Mouse (Mus musculus) spleen, postnatal 4 days (tissue): ENCODE results near the gene Gramd1b.

Source experiments
- DNase-seq, 2 experiments: peaks; one replicate each; pipeline ENCODE4 v3.0.0; 2022; ENCODE audit warnings: low spot score in 2 of 2

The Gramd1b gene

GRCm38 (mm10) chr9:40370151-40370550 lies 161.0 kb downstream of the Gramd1b start:
- no peak for DNase-seq

GRCm38 (mm10) chr9:40366795-40367194 lies 164.4 kb downstream of the Gramd1b start:
- no peak for DNase-seq

- DNase-seq: no peak
Observed at GRCm38 (mm10) chr9:40364312-40364711, 166.9 kb downstream of the Gramd1b start.

GRCm38 (mm10) chr9:40361970-40362369 lies 169.2 kb downstream of the Gramd1b start:
- no peak for DNase-seq

GRCm38 (mm10) chr9:40358408-40358896 lies 172.7 kb downstream of the Gramd1b start:
- DNase-seq: no peak

GRCm38 (mm10) chr9:40356768-40357446 lies 174.3 kb downstream of the Gramd1b start:
- DNase-seq: no peak

- DNase-seq: no peak
Observed at GRCm38 (mm10) chr9:40356368-40356767, 174.8 kb downstream of the Gramd1b start.

- no peak for DNase-seq
Observed at GRCm38 (mm10) chr9:40355406-40355805, 175.8 kb downstream of the Gramd1b start.

- no peak for DNase-seq
Observed at GRCm38 (mm10) chr9:40353596-40353995, 177.6 kb downstream of the Gramd1b start.

GRCm38 (mm10) chr9:40350640-40351039 lies 180.5 kb downstream of the Gramd1b start:
- no peak for DNase-seq

- DNase-seq: no peak
Observed at GRCm38 (mm10) chr9:40350052-40350451, 181.1 kb downstream of the Gramd1b start.

GRCm38 (mm10) chr9:40349554-40349953 lies 181.6 kb downstream of the Gramd1b start:
- no peak for DNase-seq

- DNase-seq: no peak
Observed at GRCm38 (mm10) chr9:40348714-40349233, 182.4 kb downstream of the Gramd1b start.

- DNase-seq: no peak
Observed at GRCm38 (mm10) chr9:40346232-40346984, 184.8 kb downstream of the Gramd1b start.

GRCm38 (mm10) chr9:40345493-40346231 lies 185.5 kb downstream of the Gramd1b start:
- no peak for DNase-seq

- no peak for DNase-seq
Observed at GRCm38 (mm10) chr9:40344801-40345492, 186.2 kb downstream of the Gramd1b start.

GRCm38 (mm10) chr9:40343828-40344227 lies 187.4 kb downstream of the Gramd1b start:
- no peak for DNase-seq

GRCm38 (mm10) chr9:40343053-40343652 lies 188.0 kb downstream of the Gramd1b start:
- DNase-seq: no peak

- no peak for DNase-seq
Observed at GRCm38 (mm10) chr9:40342101-40342500, 189.1 kb downstream of the Gramd1b start.

- no peak for DNase-seq
Observed at GRCm38 (mm10) chr9:40339578-40339977, 191.6 kb downstream of the Gramd1b start.
